Mouse (Mus musculus): ENCODE data around the gene Vmn1r27.

Vmn1r27 gene

DNA sequence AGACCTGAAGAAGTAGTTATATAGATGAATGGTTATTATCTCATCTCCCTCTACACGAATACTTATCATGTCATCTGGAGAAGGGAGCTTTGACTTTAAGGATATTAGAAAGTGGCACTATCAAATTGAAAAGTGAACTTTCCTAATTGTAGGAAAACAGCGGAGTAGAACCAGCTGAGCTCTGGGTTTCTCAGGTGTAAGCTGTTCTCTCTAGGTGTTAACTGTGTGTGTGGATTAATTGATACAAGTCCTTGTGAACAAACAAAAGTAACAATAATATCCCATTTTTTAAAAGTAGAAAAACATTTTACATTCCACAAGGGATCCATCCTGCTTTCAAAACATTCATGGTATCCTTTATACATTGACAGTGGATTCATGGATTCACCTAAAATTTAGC is at the start of gene Vmn1r27:
TSS of gene Vmn1r27 (minus strand) at position 101 of the 400 bp plus-strand sequence.
- in situ Hi-C loops (cut with MboI, MseI): loop anchor here in 1 of 2 experiments (5.0 kb wide), 1 partner anchor 786 kb away; no protein-coding TSS in a partner anchor

DNA sequence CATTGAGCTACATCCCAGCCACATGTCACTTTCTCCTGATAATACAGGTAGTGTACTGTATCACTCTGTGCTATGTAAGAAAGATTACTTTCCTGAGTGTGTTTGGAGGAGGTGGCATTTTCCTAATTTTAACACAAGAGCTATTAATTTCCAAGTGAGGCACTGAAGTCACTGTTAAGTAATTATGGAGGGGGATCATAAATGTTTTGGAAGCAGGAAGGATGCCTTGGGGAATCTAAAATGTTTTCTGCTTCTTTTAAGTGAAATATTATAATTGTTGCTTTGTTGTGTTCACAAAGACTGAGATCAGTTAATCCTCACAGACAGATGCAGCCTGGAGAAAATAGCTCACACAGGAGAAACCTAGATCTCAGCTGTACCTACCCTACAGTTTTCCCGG is 43.1 kb upstream of the Vmn1r27 start, which contains the start of gene Vmn1r28:
TSS of gene Vmn1r28 (plus strand) at position 301 of the 400 bp plus-strand sequence.
- in situ Hi-C loops (cut with MboI, MseI): no loop called here

DNA sequence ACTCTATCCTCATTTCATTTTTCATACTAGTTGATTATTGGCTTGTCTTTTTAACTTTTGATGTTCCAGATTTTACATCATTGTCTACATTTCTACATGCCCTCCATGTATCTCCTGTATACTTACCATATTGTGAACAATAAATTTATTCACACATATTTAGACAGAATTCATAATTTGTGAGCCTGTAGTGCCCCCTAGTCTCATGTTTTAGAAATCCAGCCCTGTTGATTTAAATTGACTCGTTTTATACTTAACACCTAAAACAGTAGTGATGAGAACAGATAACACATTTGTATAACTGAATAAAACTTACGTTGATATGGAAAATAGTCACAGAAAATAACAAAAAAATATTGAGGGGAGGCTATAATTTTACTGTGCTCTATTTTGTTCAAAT is 2.5 kb downstream of the Vmn1r27 start:
- in situ Hi-C loops (cut with MboI, MseI): loop anchor here in 1 of 2 experiments (5.0 kb wide), 1 partner anchor 784 kb away; no protein-coding TSS in a partner anchor
